Mouse (Mus musculus): ENCODE data around the gene Mia2. TPM values are rescaled to one million over a fixed set of nuclear protein-coding genes. Genes with fewer than 3 reads are reported as not detected.

The Mia2 gene
- polyA plus RNA-seq, 1 experiment from 2014 or later: 42.3 TPM

DNA sequence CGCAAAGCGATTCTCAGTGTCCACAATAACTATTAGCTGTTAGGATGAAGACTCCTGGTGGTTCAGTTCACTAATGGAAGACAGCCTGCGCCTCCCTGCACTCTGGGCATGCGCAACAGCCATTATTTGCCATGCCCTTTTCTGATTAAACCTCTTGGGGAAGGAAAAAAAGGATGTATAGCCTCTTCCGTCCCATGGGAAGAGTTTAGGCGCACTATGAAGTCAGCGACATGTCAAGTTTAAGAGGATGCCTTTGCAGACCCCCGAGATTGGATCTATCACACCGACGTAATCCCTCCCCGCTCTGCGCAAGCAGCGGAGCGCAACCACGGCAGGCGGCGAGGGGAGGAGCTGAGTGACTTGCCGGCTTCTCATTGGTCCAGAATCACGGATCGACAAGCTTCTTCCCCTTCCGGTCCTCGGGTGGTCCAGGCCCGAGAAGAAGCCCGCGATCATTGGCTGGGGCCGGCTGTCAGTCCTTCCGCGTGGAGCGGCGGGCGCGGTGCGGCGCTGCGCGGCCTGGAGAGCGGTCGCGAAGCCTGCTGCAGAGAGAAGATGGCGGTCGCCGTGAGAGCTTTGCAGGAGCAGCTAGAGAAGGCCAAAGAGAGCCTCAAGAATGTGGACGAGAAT, 29.0 kb upstream of the Mia2 start, which contains the start of gene Pnn:
TSS of gene Pnn (plus strand) at position 437 of the 630 bp plus-strand sequence.
- H3K36me3 ChIP-seq: peaks cover 33% of the 10 kb centered on the region
- peak within 1 kb of the TSS; percentile 99 for H3K4me3 ChIP-seq
- H3K27ac ChIP-seq: peak within 1 kb of the TSS; percentile 93
- under 1% methylated on average over 43 of the region's 43 CpGs for WGBS
- ATAC-seq (ENCODE audit: low FRiP score): peak; percentile 99
- peak within 1 kb of the TSS; percentile 88 for H3K4me2 ChIP-seq
- H3K4me1 ChIP-seq (replicated peaks): peaks cover 11% of the 10 kb centered on the region
- H3K27me3 ChIP-seq: 0 out of 2 replicates have a peak, but pooled peaks cover 3% of the 10 kb centered on the region
- peak within 1 kb of the TSS; percentile 99 for H3K9ac ChIP-seq
- H3K9me3 ChIP-seq: no peaks in the 10 kb centered on the region

DNA sequence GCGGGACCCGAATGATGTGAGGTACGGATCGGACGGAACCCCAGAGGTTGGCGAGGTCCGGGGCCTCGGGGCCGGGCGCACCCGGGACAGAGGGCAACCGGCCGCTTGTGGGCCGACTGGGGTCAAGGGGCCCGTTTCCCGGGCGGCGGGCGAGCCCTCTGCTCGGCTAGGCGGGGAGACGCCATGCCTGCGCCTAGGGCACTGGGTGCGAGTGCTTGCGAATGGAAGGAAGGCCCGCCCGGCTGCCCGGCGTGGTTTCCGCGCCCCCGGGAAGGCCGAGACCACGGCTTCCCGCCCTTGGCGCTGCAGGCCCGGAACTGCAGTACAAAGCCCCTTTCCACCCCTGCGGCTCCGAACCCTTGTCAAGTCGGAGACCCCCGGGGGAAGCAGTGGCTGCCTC, 28.5 kb upstream of the Mia2 start:
- 0% methylated on average over 41 of the region's 41 CpGs for WGBS
- Histone ChIP-seq H3K4me1 (replicated peaks) (peaks cover 11% of the 10 kb centered on the region), H3K36me3 (peaks cover 38% of the 10 kb centered on the region), H3K4me2 (peak overlapping the region; percentile 88), H3K9me3 (no peaks in the 10 kb centered on the region), H3K9ac (peak overlapping the region; percentile 99), H3K27me3 (0 out of 2 replicates have a peak, but pooled peaks cover 3% of the 10 kb centered on the region), H3K27ac (peak overlapping the region; percentile 93), H3K4me3 (peak overlapping the region; percentile 99)
- peak; percentile 70 for ATAC-seq (ENCODE audit: low FRiP score)

DNA sequence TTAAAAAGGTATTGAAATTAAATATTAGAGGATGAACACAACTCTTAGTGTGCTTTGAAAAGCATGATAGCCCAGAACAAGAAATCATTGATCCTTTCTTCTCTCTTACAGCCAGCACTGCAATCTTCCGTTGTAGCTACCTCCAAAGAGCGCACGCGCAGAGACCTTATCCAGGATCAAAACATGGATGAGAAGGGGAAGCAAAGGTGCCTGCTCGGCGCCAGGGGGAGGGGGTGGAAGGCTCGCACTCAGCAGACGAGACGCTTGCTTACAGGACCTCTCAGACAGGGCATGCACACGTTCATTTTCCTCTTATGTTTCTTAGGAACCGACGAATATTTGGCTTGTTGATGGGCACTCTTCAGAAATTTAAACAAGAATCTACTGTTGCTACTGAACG, 26.8 kb upstream of the Mia2 start:
- peaks cover 47% of the 10 kb centered on the region for H3K36me3 ChIP-seq
- 96% methylated on average over 13 of the region's 13 CpGs for WGBS
- H3K4me2 ChIP-seq: no peak overlapping the region
- no peak for ATAC-seq (ENCODE audit: low FRiP score)
- H3K9me3 ChIP-seq: no peaks in the 10 kb centered on the region
- no peak overlapping the region for H3K9ac ChIP-seq
- 0 out of 2 replicates have a peak, but pooled peaks cover 2% of the 10 kb centered on the region for H3K27me3 ChIP-seq
- H3K27ac ChIP-seq: no peak overlapping the region
- H3K4me3 ChIP-seq: no peak overlapping the region
- H3K4me1 ChIP-seq (replicated peaks): peaks cover 11% of the 10 kb centered on the region

DNA sequence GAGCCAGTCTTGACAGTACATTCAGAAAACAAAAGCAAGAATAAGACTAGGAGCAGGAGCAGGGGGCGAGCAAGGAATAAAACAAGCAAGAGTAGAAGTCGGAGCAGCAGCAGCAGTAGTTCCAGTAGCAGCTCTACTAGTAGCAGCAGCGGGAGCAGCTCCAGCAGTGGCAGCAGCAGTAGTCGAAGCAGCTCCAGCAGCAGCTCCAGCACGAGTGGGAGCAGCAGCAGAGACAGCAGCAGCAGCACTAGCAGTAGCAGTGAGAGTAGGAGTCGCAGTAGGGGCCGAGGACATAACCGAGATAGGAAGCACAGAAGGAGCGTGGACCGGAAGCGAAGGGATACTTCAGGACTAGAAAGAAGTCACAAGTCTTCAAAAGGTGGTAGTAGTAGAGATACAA, 23.3 kb upstream of the Mia2 start:
- no peak for ATAC-seq (ENCODE audit: low FRiP score)
- Histone ChIP-seq H3K27me3 (no peaks in the 10 kb centered on the region), H3K27ac (no peak overlapping the region), H3K36me3 (peaks cover 54% of the 10 kb centered on the region), H3K4me2 (no peak overlapping the region), H3K9ac (no peak overlapping the region), H3K9me3 (no peaks in the 10 kb centered on the region), H3K4me1 (replicated peaks) (peaks cover 11% of the 10 kb centered on the region), H3K4me3 (no peak overlapping the region)
- whole genome bisulfite sequencing: 89% methylated on average over 11 of the region's 11 CpGs

DNA sequence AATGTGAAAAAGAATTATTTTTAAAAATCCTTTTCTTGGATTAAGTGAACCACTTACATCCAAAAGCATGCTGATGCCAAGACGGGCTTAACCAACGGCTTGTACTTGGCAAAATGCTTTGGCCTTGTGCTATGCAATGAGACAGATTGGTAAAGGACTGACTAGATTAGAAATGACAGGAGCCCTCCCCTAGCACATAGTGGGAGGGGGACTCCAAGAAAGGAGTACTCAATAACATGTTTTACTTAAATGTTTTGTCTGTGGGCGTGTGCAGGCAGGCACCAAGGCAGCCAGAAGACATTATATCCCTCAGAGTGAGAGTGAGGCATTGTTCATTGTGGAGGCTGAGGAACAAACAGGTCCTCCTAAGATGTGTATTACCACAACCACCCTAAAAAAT, 21.5 kb upstream of the Mia2 start:
- Histone ChIP-seq H3K9ac (no peak overlapping the region), H3K27me3 (no peaks in the 10 kb centered on the region), H3K4me2 (no peak overlapping the region), H3K9me3 (no peaks in the 10 kb centered on the region), H3K27ac (no peak overlapping the region), H3K4me1 (replicated peaks) (no peaks in the 10 kb centered on the region), H3K36me3 (peaks cover 43% of the 10 kb centered on the region), H3K4me3 (no peak overlapping the region)
- no peak for ATAC-seq (ENCODE audit: low FRiP score)
- WGBS: 93% methylated on average over 3 of the region's 3 CpGs

DNA sequence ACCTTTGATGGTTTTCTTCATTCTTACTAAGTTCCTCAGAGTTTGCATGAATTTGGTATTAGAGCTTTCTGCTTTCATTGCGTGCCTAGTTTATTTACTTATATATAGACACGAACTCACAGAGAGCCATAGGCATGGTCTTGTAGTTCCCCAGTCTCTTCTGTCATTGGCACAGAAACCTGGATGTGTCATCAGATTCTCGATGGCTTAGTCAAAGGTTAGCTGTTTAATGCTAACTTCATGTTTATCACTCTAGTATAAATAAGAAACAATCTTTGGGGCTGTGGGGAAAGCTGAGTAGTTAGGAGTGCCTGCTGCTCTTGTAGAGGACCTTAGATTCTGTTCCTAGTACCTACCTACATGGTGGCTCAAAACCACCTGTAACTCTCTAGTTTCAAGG, 18.6 kb upstream of the Mia2 start:
- ATAC-seq (ENCODE audit: low FRiP score): no peak
- Histone ChIP-seq H3K27ac (no peak overlapping the region), H3K4me1 (replicated peaks) (no peaks in the 10 kb centered on the region), H3K4me3 (no peak overlapping the region), H3K9me3 (no peaks in the 10 kb centered on the region), H3K9ac (no peak overlapping the region), H3K36me3 (peaks cover 16% of the 10 kb centered on the region), H3K4me2 (no peak overlapping the region), H3K27me3 (no peaks in the 10 kb centered on the region)
- WGBS: 93% methylated on average over 3 of the region's 3 CpGs

DNA sequence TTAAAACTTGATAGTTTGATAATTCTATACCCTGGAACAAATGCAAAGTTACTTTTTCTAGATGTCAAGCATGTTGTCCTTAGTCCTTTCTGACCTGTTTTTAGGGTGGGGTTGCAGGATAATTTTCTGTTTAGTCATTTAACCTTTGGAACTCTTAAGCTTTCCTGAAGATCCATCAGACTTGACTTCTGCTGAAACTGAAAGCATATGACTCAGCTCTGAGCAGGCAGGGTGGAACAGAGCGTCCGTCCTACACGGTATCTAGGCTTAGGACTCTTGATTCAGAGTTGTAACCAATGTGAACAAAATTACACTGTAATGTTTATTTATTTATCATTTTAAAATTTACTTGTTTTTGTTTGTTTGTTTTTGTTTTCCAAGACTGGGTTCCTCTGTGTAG, 17.7 kb upstream of the Mia2 start:
- Histone ChIP-seq H3K4me3 (no peak overlapping the region), H3K4me1 (replicated peaks) (no peaks in the 10 kb centered on the region), H3K27ac (no peak overlapping the region), H3K9me3 (no peaks in the 10 kb centered on the region), H3K36me3 (peaks cover 9% of the 10 kb centered on the region), H3K27me3 (no peaks in the 10 kb centered on the region), H3K4me2 (no peak overlapping the region), H3K9ac (no peak overlapping the region)
- ATAC-seq (ENCODE audit: low FRiP score): no peak
- 94% methylated on average over 3 of the region's 3 CpGs for WGBS

DNA sequence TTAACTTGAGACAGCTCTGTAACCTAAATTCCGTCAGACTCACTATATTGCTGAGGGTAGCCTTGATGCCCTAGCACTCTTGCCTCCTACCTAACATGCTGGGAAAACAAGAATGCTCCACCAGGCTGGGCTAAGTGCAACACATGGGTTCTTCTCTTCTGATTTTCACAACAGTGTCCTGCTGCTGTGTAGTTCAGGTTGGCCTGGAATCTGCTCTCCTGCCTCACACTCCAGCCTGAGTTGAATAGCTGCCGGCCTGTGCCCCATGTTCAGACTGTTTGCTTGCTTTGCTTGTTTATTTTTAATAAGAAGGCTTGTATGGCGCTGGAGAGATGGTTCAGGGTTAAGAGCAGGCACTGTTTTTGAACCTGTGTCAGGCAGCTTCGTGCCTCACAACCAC, 15.1 kb upstream of the Mia2 start:
- Histone ChIP-seq H3K27ac (no peak overlapping the region), H3K4me3 (no peak overlapping the region), H3K27me3 (no peaks in the 10 kb centered on the region), H3K36me3 (peaks cover 3% of the 10 kb centered on the region), H3K9me3 (no peaks in the 10 kb centered on the region), H3K4me1 (replicated peaks) (no peaks in the 10 kb centered on the region), H3K9ac (no peak overlapping the region), H3K4me2 (no peak overlapping the region)
- WGBS: 95% methylated on average over 4 of the region's 4 CpGs
- no peak for ATAC-seq (ENCODE audit: low FRiP score)

DNA sequence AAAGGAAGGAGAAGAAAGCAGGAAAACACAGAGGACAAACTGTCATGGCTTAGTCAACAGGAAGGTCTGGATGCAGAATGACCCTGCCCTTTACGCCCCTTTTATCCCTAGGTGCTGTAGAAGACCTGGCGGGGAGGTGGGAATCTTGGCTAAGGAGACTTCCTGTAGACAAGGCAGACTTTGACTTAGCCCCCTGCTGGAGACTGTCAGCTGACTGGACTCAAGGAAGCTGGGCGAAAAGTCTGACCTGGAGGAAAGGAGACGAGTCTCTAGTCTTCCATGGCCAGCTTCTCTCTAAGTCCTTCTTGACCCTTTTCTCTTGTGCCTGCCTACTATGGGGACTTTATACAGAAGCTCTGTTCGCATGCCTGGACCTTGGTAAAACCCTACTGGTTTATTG, 11.2 kb upstream of the Mia2 start:
- Histone ChIP-seq H3K27ac (no peak overlapping the region), H3K36me3 (no peaks in the 10 kb centered on the region), H3K4me1 (replicated peaks) (no peaks in the 10 kb centered on the region), H3K27me3 (no peaks in the 10 kb centered on the region), H3K4me2 (no peak overlapping the region), H3K4me3 (no peak overlapping the region), H3K9ac (no peak overlapping the region), H3K9me3 (no peaks in the 10 kb centered on the region)
- no peak for ATAC-seq (ENCODE audit: low FRiP score)
- WGBS: 73% methylated on average over 5 of the region's 5 CpGs

DNA sequence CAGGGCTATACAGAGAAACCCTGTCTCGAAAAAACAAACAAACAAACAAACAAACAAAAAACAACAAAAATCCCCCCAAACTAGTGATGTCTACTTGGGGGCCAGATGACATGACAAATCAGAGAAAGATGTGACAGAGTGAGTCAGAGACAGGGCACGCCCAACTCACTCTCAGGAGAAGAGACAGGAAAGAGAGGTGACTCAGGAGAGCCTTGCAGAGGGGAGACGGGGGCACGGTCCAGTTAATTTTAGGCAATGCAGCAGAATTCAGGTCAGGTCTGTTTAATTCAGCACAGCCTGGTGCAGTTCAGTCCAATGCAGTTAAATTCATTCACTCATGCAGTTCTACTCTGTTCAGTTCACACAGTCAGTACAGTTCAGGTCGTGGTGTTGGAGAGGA, 9.4 kb upstream of the Mia2 start:
- 91% methylated on average over 5 of the region's 5 CpGs for WGBS
- H3K36me3 ChIP-seq: no peaks in the 10 kb centered on the region
- H3K9me3 ChIP-seq: no peaks in the 10 kb centered on the region
- no peak overlapping the region for H3K27ac ChIP-seq
- H3K4me3 ChIP-seq: no peak overlapping the region
- no peak overlapping the region for H3K4me2 ChIP-seq
- H3K27me3 ChIP-seq: no peaks in the 10 kb centered on the region
- ATAC-seq (ENCODE audit: low FRiP score): no peak
- no peak overlapping the region for H3K9ac ChIP-seq
- H3K4me1 ChIP-seq (replicated peaks): no peaks in the 10 kb centered on the region

DNA sequence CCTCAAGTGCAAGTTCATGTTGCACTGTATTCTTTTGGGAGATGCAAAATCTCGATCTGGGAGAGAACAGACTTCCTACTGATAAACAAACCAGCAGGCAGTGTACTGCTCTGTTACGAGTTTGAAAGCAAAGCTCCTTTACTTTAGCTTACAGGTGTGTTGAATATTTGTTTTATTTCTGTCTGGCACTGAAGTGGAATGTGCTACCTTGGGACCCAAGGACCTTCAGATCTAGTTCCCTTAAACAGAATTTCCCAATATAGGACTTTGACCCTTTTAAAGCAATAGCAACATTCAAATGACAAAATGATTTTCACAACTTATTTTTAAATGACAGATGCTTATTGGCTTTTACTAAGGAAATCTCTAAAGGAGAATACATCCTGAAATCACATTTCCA, 2.1 kb upstream of the Mia2 start:
- no peak overlapping the region for H3K27ac ChIP-seq
- WGBS: 64% methylated on average over 2 of the region's 2 CpGs
- no peaks in the 10 kb centered on the region for H3K36me3 ChIP-seq
- no peak overlapping the region for H3K9ac ChIP-seq
- no peaks in the 10 kb centered on the region for H3K27me3 ChIP-seq
- H3K4me3 ChIP-seq: no peak overlapping the region
- H3K4me2 ChIP-seq: no peak overlapping the region
- no peaks in the 10 kb centered on the region for H3K4me1 ChIP-seq (replicated peaks)
- ATAC-seq (ENCODE audit: low FRiP score): no peak
- H3K9me3 ChIP-seq: no peaks in the 10 kb centered on the region

DNA sequence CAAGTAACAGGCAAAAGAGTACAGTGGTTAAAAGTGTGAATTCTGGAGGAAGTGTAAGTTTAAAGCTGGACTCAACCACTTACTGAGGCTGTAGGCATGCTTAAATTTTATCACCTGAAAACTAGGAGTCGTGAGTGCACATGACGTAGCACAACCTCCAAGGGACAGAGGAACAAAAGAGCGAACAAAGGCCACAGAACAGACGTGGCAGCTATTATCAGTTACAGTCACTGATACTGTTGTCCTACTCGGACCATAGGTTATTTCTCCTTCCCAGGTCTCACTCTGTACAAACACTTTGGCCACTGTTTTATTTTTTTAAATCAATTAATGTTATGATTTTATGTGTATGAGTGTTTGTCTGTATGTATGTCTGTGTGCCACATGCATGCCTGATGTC, 9.2 kb downstream of the Mia2 start:
- no peak overlapping the region for H3K9ac ChIP-seq
- no peak overlapping the region for H3K4me3 ChIP-seq
- no peak for ATAC-seq (ENCODE audit: low FRiP score)
- no peak overlapping the region for H3K4me2 ChIP-seq
- H3K9me3 ChIP-seq: no peaks in the 10 kb centered on the region
- H3K36me3 ChIP-seq: no peaks in the 10 kb centered on the region
- no peak overlapping the region for H3K27ac ChIP-seq
- H3K4me1 ChIP-seq (replicated peaks): no peaks in the 10 kb centered on the region
- H3K27me3 ChIP-seq: no peaks in the 10 kb centered on the region
- 75% methylated on average over 5 of the region's 5 CpGs for WGBS

DNA sequence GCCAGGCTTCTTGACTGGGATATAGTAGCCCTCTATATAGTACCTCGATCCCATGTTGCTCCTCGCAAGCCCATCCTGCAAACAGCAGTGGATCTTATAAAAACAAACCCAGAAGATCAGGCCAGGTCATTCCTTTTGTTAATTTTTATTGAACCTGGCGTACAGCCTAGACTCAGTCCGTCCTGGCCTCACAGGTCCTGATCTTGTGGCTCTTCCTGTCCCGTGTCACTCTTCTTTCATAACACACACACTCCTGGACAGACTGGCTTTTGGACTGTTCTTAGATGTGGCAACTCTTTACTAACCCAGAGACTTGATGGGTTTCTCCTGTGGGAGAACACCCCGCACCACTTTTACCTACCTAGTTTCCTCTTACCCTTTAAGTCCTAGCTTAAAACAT, 10.3 kb downstream of the Mia2 start:
- H3K9ac ChIP-seq: no peak overlapping the region
- 90% methylated on average over 6 of the region's 6 CpGs for WGBS
- no peak overlapping the region for H3K4me3 ChIP-seq
- no peak for ATAC-seq (ENCODE audit: low FRiP score)
- no peaks in the 10 kb centered on the region for H3K27me3 ChIP-seq
- no peak overlapping the region for H3K4me2 ChIP-seq
- no peaks in the 10 kb centered on the region for H3K4me1 ChIP-seq (replicated peaks)
- no peaks in the 10 kb centered on the region for H3K9me3 ChIP-seq
- H3K36me3 ChIP-seq: no peaks in the 10 kb centered on the region
- no peak overlapping the region for H3K27ac ChIP-seq

Data from hindbrain, embryonic 13.5 days (tissue).